Mouse (Mus musculus) ES-E14 (cell line): Measurements from ENCODE around the gene Gmfb. TPM values are rescaled to one million over a fixed set of nuclear protein-coding genes. Genes with fewer than 3 reads are reported as not detected.

Source experiments
- DNase-seq: peaks from one replicate; pipeline ENCODE4 v3.0.0-alpha.2; 2013; ENCODE audit warnings: low read depth, low spot score
- H3K27ac ChIP-seq: 2 replicates; pipeline ENCODE4 v1.5.1; 2012; ENCODE audit warnings: low read depth, mild to moderate bottlenecking, low read length, moderate library complexity, mixed read lengths; ENCODE audit not compliant: poor library complexity, insufficient read depth, severe bottlenecking
- H3K36me3 ChIP-seq: 2 replicates; pipeline ENCODE4 v1.6.1; 2012; ENCODE audit warnings: mild to moderate bottlenecking, low read length, moderate library complexity, mixed read lengths; ENCODE audit not compliant: control insufficient read depth, poor library complexity, insufficient read depth, severe bottlenecking
- H3K4me1 ChIP-seq, 2 experiments: fragments of 150-350 bp in 1 of 2; sonication (generic) in 1 of 2; 2 replicates each; pipeline ENCODE4 v1.6.1; 2012; ENCODE audit warnings: low read length in 2 of 2, mild to moderate bottlenecking in 1 of 2, mixed read lengths in 1 of 2; ENCODE audit not compliant: control insufficient read depth in 2 of 2, insufficient read depth in 2 of 2, poor library complexity in 1 of 2
- H3K4me3 ChIP-seq, 2 experiments: fragments of 150-350 bp in 1 of 2; sonication (generic) in 1 of 2; 2 replicates each; pipeline ENCODE4 v1.5.1; 2012; ENCODE audit warnings: low read length in 2 of 2, low read depth in 1 of 2, mild to moderate bottlenecking in 1 of 2, mixed read lengths in 1 of 2; ENCODE audit not compliant: insufficient read depth in 1 of 2, poor library complexity in 1 of 2, severe bottlenecking in 1 of 2
- H3K9ac ChIP-seq: 2 replicates; pipeline ENCODE4 v1.6.1; 2012; ENCODE audit warnings: low read depth, mild to moderate bottlenecking, low read length, mixed read lengths; ENCODE audit not compliant: poor library complexity, insufficient read depth, severe bottlenecking
- H3K9me3 ChIP-seq: fragments of 150-350 bp; sonication (generic); 2 replicates; pipeline ENCODE4 v1.6.1; 2012; ENCODE audit warnings: low read depth, mild to moderate bottlenecking, low read length; ENCODE audit not compliant: control insufficient read depth, insufficient read depth
- CHD2 ChIP-seq: IDR thresholded peaks from 2 replicates; pipeline ENCODE4 v1.6.1; 2014; ENCODE audit warnings: mild to moderate bottlenecking, low read depth, low read length, inconsistent platforms
- HCFC1 ChIP-seq: IDR thresholded peaks from 2 replicates; pipeline ENCODE4 v1.6.1; 2012; ENCODE audit warnings: low read length, inconsistent platforms, borderline replicate concordance; ENCODE audit not compliant: insufficient read depth
- MAFK ChIP-seq: IDR thresholded peaks from 2 replicates; pipeline ENCODE4 v1.6.1; 2014; ENCODE audit warnings: mild to moderate bottlenecking, low read depth, low read length, inconsistent platforms; ENCODE audit not compliant: insufficient read depth
- ZC3H11A ChIP-seq: IDR thresholded peaks from 2 replicates; pipeline ENCODE4 v1.6.1; 2012; ENCODE audit warnings: low read depth, mild to moderate bottlenecking, inconsistent platforms, low read length, borderline replicate concordance
- ZNF384 ChIP-seq: IDR thresholded peaks from 2 replicates; pipeline ENCODE4 v1.6.1; 2012; ENCODE audit warnings: low read depth, low read length, inconsistent platforms
- in situ Hi-C, 2 experiments: fragments of 600-800 bp; cut with MboI; formaldehyde crosslinking; loops; one replicate each; pipeline ENCODE4 v1.15.1; 2025; ENCODE audit warnings: low sequenced_read_pairs in 2 of 2, inconsistent platforms in 1 of 2; ENCODE audit not compliant: unreplicated experiment in 2 of 2
- total RNA-seq: library from RNA; depleted of rRNA; stranded (reverse); fragments of 300-350 nt; gene quantifications from 2 replicates; pipeline ENCODE4 v1.2.3, GENCODE M21; 2012

The Gmfb gene
- total RNA-seq, 1 experiment, result 26.9 TPM

- Histone ChIP-seq H3K27ac (peak overlapping the region; percentile 78), H3K9me3 (no peaks in the 10 kb centered on the region), H3K4me1 (peaks cover 0 to 3% of the 10 kb centered on the region in 2 experiments; a peak in 2 of 4 replicates), H3K36me3 (0 out of 2 replicates have a peak, but pooled peaks cover 2% of the 10 kb centered on the region), H3K4me3 (peak overlapping the region; percentile 81 to 95), H3K9ac (peak overlapping the region; percentile 99)
- no peak for DNase-seq
- TF ChIP-seq ZC3H11A (no peak), CHD2 (no peak), MAFK (no peak), HCFC1 (no peak), ZNF384 (no peak)
- in situ Hi-C loops, result no loop called here
Measured at GRCm38 (mm10) chr14:46787454-46787786, 34.6 kb downstream of the Gmfb start.

- in situ Hi-C loops, result no loop called here
- TF ChIP-seq HCFC1 (no peak), MAFK (no peak), CHD2 (no peak), ZNF384 (no peak)
- Histone ChIP-seq H3K27ac (no peak overlapping the region), H3K9ac (no peak overlapping the region), H3K4me3 (no peak overlapping the region), H3K36me3 (peaks cover 2% of the 10 kb centered on the region; the same call in 1 of the 2 replicates), H3K9me3 (no peaks in the 10 kb centered on the region), H3K4me1 (peaks cover 0 to 6% of the 10 kb centered on the region in 2 experiments; a peak in 2 of 4 replicates)
- no peak for DNase-seq
Measured at GRCm38 (mm10) chr14:46785247-46785646, 36.8 kb downstream of the Gmfb start.

GRCm38 (mm10) chr14:46783327-46783926 is 38.6 kb downstream of the Gmfb start:
- Histone ChIP-seq H3K4me3 (no peak overlapping the region), H3K4me1 (peaks cover 0 to 6% of the 10 kb centered on the region in 2 experiments; a peak in 2 of 4 replicates), H3K9me3 (no peaks in the 10 kb centered on the region), H3K27ac (no peak overlapping the region), H3K36me3 (peaks cover 10% of the 10 kb centered on the region; the same call in 1 of the 2 replicates), H3K9ac (no peak overlapping the region)
- in situ Hi-C loops, result no loop called here
- DNase-seq, result no peak
- TF ChIP-seq ZC3H11A (no peak), MAFK (no peak), ZNF384 (no peak), HCFC1 (no peak), CHD2 (no peak)

- TF ChIP-seq MAFK (no peak), HCFC1 (no peak), ZC3H11A (no peak), ZNF384 (no peak), CHD2 (no peak)
- in situ Hi-C loops, result no loop called here
- no peak for DNase-seq
- Histone ChIP-seq H3K9ac (no peak overlapping the region), H3K9me3 (no peaks in the 10 kb centered on the region), H3K4me3 (no peak overlapping the region), H3K4me1 (peaks cover 0 to 6% of the 10 kb centered on the region in 2 experiments; a peak in 2 of 4 replicates), H3K36me3 (peaks cover 16% of the 10 kb centered on the region), H3K27ac (no peak overlapping the region)
Measured at GRCm38 (mm10) chr14:46782187-46782828, 39.7 kb downstream of the Gmfb start.
